Mouse (Mus musculus) v-Abl transformed pro-B cells (cell line): ENCODE measurements around the gene Esm1.

Experiments used
- in situ Hi-C, 2 experiments: fragments of 400-800 bp; cut with MboI; formaldehyde crosslinking; loops; one replicate each; pipeline ENCODE4 v1.15.1; 2025; ENCODE audit not compliant: unreplicated experiment in 2 of 2

The Esm1 gene

GRCm38 (mm10) chr13:113227076-113227475, 17.6 kb downstream of the Esm1 start:
- in situ Hi-C loops = no loop called here

GRCm38 (mm10) chr13:113227666-113228463, 18.4 kb downstream of the Esm1 start:
- in situ Hi-C loops = no loop called here

- in situ Hi-C loops = no loop called here
Measured at GRCm38 (mm10) chr13:113242129-113242528, 32.7 kb downstream of the Esm1 start.

- in situ Hi-C loops = no loop called here
Measured at GRCm38 (mm10) chr13:113245025-113245424, 35.6 kb downstream of the Esm1 start.

- in situ Hi-C loops = loop anchor here (25.0 kb wide), 4 partner anchors 565 to 1535 kb away; partner anchors contain the start of genes Ddx4 (in 1 of the 2), Ndufs4 (in 1 of the 2) and Slc38a9 (in 1 of the 2)
Measured at GRCm38 (mm10) chr13:113252580-113252979, 43.1 kb downstream of the Esm1 start.

- in situ Hi-C loops = loop anchor here (25.0 kb wide), 4 partner anchors 569 to 1531 kb away; partner anchors contain the start of genes Ddx4 (in 1 of the 2), Ndufs4 (in 1 of the 2) and Slc38a9 (in 1 of the 2)
Measured at GRCm38 (mm10) chr13:113256766-113257165, 47.3 kb downstream of the Esm1 start.

- in situ Hi-C loops = loop anchor here (25.0 kb wide), 4 partner anchors 570 to 1530 kb away; partner anchors contain the start of genes Ddx4 (in 1 of the 2), Ndufs4 (in 1 of the 2) and Slc38a9 (in 1 of the 2)
Measured at GRCm38 (mm10) chr13:113257190-113257589, 47.7 kb downstream of the Esm1 start.

- in situ Hi-C loops = loop anchor here (25.0 kb wide), 4 partner anchors 572 to 1528 kb away; partner anchors contain the start of genes Ddx4 (in 1 of the 2), Ndufs4 (in 1 of the 2) and Slc38a9 (in 1 of the 2)
Measured at GRCm38 (mm10) chr13:113259237-113259636, 49.8 kb downstream of the Esm1 start.

GRCm38 (mm10) chr13:113262822-113263221, 53.4 kb downstream of the Esm1 start:
- in situ Hi-C loops = loop anchor here (10.0 to 25.0 kb wide), 8 partner anchors 218 to 1524 kb away; partner anchors contain the start of genes Ddx4 (in 1 of the 2), Gpx8 (in 1 of the 2), Ndufs4 (in 1 of the 2) and Slc38a9 (in 1 of the 2)

GRCm38 (mm10) chr13:113265257-113265656, 55.8 kb downstream of the Esm1 start:
- in situ Hi-C loops = loop anchor here (5.0 to 25.0 kb wide), 9 partner anchors 220 to 1522 kb away; partner anchors contain the start of genes Snx18 (in 2 of the 2), Ddx4 (in 1 of the 2), Gpx8 (in 1 of the 2) and Ndufs4 (in 1 of the 2)

- in situ Hi-C loops = loop anchor here (5.0 to 25.0 kb wide), 9 partner anchors 222 to 1521 kb away; partner anchors contain the start of genes Snx18 (in 2 of the 2), Ddx4 (in 1 of the 2), Gpx8 (in 1 of the 2) and Ndufs4 (in 1 of the 2)
Measured at GRCm38 (mm10) chr13:113266495-113266951, 57.1 kb downstream of the Esm1 start.

- in situ Hi-C loops = loop anchor here (5.0 to 25.0 kb wide), 9 partner anchors 222 to 1520 kb away; partner anchors contain the start of genes Snx18 (in 2 of the 2), Ddx4 (in 1 of the 2), Gpx8 (in 1 of the 2) and Ndufs4 (in 1 of the 2)
Measured at GRCm38 (mm10) chr13:113267204-113267603, 57.7 kb downstream of the Esm1 start.
